Mouse (Mus musculus) limb, embryonic 11.5 days (tissue): ENCODE measurements at regions not wholly inside any gene's neighbourhood (a gene's known extent, or its start where the extent isn't known, plus 50 kb on each side); places are given as distances from the start of the nearest gene placed in this dataset.

Source experiments
- ATAC-seq: fragments of 200-750 bp; cut with Nextera tagmentation; 2 replicates; pipeline ENCODE4 v1.8.0; 2017; ENCODE audit warnings: low read depth; ENCODE audit not compliant: insufficient number of reproducible peaks, low FRiP score, low TSS enrichment
- DNase-seq: peaks from one replicate; pipeline ENCODE4 v3.0.0-alpha.2; 2015; ENCODE audit warnings: low spot score
- H3K27ac ChIP-seq: fragments of 300-500 bp; sonication (generic); replicated peaks from 2 replicates; pipeline ENCODE4 v1.5.1; 2014; ENCODE audit warnings: low read depth, mild to moderate bottlenecking, low read length
- H3K27me3 ChIP-seq: fragments of 300-500 bp; sonication (generic); 2 replicates; pipeline ENCODE4 v1.6.1; 2014; ENCODE audit warnings: mild to moderate bottlenecking, low read length, mixed read lengths; ENCODE audit not compliant: control insufficient read depth, insufficient read depth
- H3K36me3 ChIP-seq: fragments of 300-500 bp; sonication (generic); 2 replicates; pipeline ENCODE4 v1.6.1; 2014; ENCODE audit warnings: mild to moderate bottlenecking, low read length, moderate library complexity, mixed read lengths; ENCODE audit not compliant: control insufficient read depth, insufficient read depth
- H3K4me1 ChIP-seq: fragments of 300-500 bp; sonication (generic); 2 replicates; pipeline ENCODE4 v1.6.1; 2014; ENCODE audit warnings: low read length, mixed read lengths; ENCODE audit not compliant: control insufficient read depth, insufficient read depth
- H3K4me2 ChIP-seq: fragments of 300-500 bp; sonication (generic); 2 replicates; pipeline ENCODE4 v1.6.1; 2014; ENCODE audit warnings: low read depth, mild to moderate bottlenecking, moderate library complexity; ENCODE audit not compliant: severe bottlenecking
- H3K4me3 ChIP-seq: fragments of 300-500 bp; sonication (generic); 2 replicates; pipeline ENCODE4 v1.5.1; 2014; ENCODE audit warnings: low read depth, low read length
- H3K9ac ChIP-seq: fragments of 300-500 bp; sonication (generic); 2 replicates; pipeline ENCODE4 v1.6.1; 2014; ENCODE audit warnings: mild to moderate bottlenecking, low read length
- H3K9me3 ChIP-seq: fragments of 300-500 bp; sonication (generic); 2 replicates; pipeline ENCODE4 v1.6.1; 2016; ENCODE audit warnings: low read length; ENCODE audit not compliant: control insufficient read depth
- WGBS: fragments of 180-500 bp; shearing (Covaris S2); extraction: QIAGEN DNeasy Blood & Tissue Kit; methylation state at CpG from one replicate; pipeline ENCODE4 v1.1.7; 2014; 5-methylcytosine and 5-hydroxymethylcytosine counted together

GRCm38 (mm10) chr10:9569277-9569676, 105.7 kb downstream of the Samd5 start:
- no peaks in the 10 kb centered on the region for H3K27me3 ChIP-seq
- no peaks in the 10 kb centered on the region for H3K36me3 ChIP-seq
- no peaks in the 10 kb centered on the region for H3K9me3 ChIP-seq
- no peak overlapping the region for H3K27ac ChIP-seq
- H3K9ac ChIP-seq = no peak overlapping the region
- no peaks in the 10 kb centered on the region for H3K4me1 ChIP-seq
- WGBS = 76% methylated on average over 4 of the region's 4 CpGs
- H3K4me3 ChIP-seq = no peak overlapping the region
- DNase-seq = no peak
- no peak for ATAC-seq
- no peak overlapping the region for H3K4me2 ChIP-seq

- H3K27ac ChIP-seq = no peak overlapping the region
- H3K4me2 ChIP-seq = no peak overlapping the region
- no peaks in the 10 kb centered on the region for H3K36me3 ChIP-seq
- no peaks in the 10 kb centered on the region for H3K9me3 ChIP-seq
- H3K9ac ChIP-seq = no peak overlapping the region
- no peak overlapping the region for H3K4me3 ChIP-seq
- WGBS = 10% methylated on average over 4 of the region's 4 CpGs
- DNase-seq (no peak), ATAC-seq (no peak)
- no peaks in the 10 kb centered on the region for H3K27me3 ChIP-seq
- no peaks in the 10 kb centered on the region for H3K4me1 ChIP-seq
Observed at GRCm38 (mm10) chr10:9557517-9558065, 117.4 kb downstream of the Samd5 start.

GRCm38 (mm10) chr10:9557092-9557491, 117.9 kb downstream of the Samd5 start:
- Histone ChIP-seq H3K4me3 (no peak overlapping the region), H3K4me2 (no peak overlapping the region), H3K4me1 (no peaks in the 10 kb centered on the region), H3K9ac (no peak overlapping the region), H3K27ac (no peak overlapping the region), H3K27me3 (no peaks in the 10 kb centered on the region), H3K9me3 (no peaks in the 10 kb centered on the region), H3K36me3 (no peaks in the 10 kb centered on the region)
- DNase-seq = no peak
- 58% methylated on average over 1 of the region's 1 CpGs for WGBS
- no peak for ATAC-seq

- Histone ChIP-seq H3K27me3 (no peaks in the 10 kb centered on the region), H3K9me3 (no peaks in the 10 kb centered on the region), H3K9ac (no peak overlapping the region), H3K4me1 (no peaks in the 10 kb centered on the region), H3K27ac (no peak overlapping the region), H3K4me2 (no peak overlapping the region), H3K4me3 (no peak overlapping the region), H3K36me3 (no peaks in the 10 kb centered on the region)
- no peak for DNase-seq
- ATAC-seq = no peak
- 32% methylated on average over 3 of the region's 3 CpGs for WGBS
Observed at GRCm38 (mm10) chr10:9553946-9554345, 121.1 kb downstream of the Samd5 start.

- H3K4me2 ChIP-seq = no peak overlapping the region
- no peak overlapping the region for H3K4me3 ChIP-seq
- ATAC-seq (no peak), DNase-seq (no peak)
- no peak overlapping the region for H3K27ac ChIP-seq
- H3K27me3 ChIP-seq = no peaks in the 10 kb centered on the region
- H3K9me3 ChIP-seq = no peaks in the 10 kb centered on the region
- H3K4me1 ChIP-seq = no peaks in the 10 kb centered on the region
- WGBS = 47% methylated on average over 10 of the region's 10 CpGs
- no peak overlapping the region for H3K9ac ChIP-seq
- H3K36me3 ChIP-seq = no peaks in the 10 kb centered on the region
Observed at GRCm38 (mm10) chr10:9549913-9550709, 124.9 kb downstream of the Samd5 start.

GRCm38 (mm10) chr10:9545807-9546206, 129.2 kb downstream of the Samd5 start:
- DNase-seq = no peak
- Histone ChIP-seq H3K4me2 (no peak overlapping the region), H3K36me3 (no peaks in the 10 kb centered on the region), H3K27me3 (no peaks in the 10 kb centered on the region), H3K9ac (no peak overlapping the region), H3K4me3 (no peak overlapping the region), H3K27ac (no peak overlapping the region), H3K9me3 (no peaks in the 10 kb centered on the region), H3K4me1 (no peaks in the 10 kb centered on the region)
- no peak for ATAC-seq
- WGBS = 89% methylated on average over 6 of the region's 6 CpGs

- H3K4me1 ChIP-seq = no peaks in the 10 kb centered on the region
- H3K27ac ChIP-seq = no peak overlapping the region
- no peaks in the 10 kb centered on the region for H3K27me3 ChIP-seq
- DNase-seq (no peak), ATAC-seq (no peak)
- no peak overlapping the region for H3K4me3 ChIP-seq
- no peaks in the 10 kb centered on the region for H3K36me3 ChIP-seq
- no peak overlapping the region for H3K4me2 ChIP-seq
- H3K9ac ChIP-seq = no peak overlapping the region
- WGBS = 73% methylated on average over 4 of the region's 4 CpGs
- H3K9me3 ChIP-seq = no peaks in the 10 kb centered on the region
Observed at GRCm38 (mm10) chr10:9544041-9544786, 130.8 kb downstream of the Samd5 start.

- H3K9ac ChIP-seq = no peak overlapping the region
- no peak overlapping the region for H3K4me3 ChIP-seq
- no peak overlapping the region for H3K27ac ChIP-seq
- H3K9me3 ChIP-seq = no peaks in the 10 kb centered on the region
- ATAC-seq = no peak
- no peaks in the 10 kb centered on the region for H3K4me1 ChIP-seq
- no peak for DNase-seq
- no peaks in the 10 kb centered on the region for H3K36me3 ChIP-seq
- H3K27me3 ChIP-seq = no peaks in the 10 kb centered on the region
- H3K4me2 ChIP-seq = no peak overlapping the region
- 86% methylated on average over 1 of the region's 1 CpGs for WGBS
Observed at GRCm38 (mm10) chr10:9541579-9541978, 133.4 kb downstream of the Samd5 start.
